Mouse (Mus musculus): ENCODE data around the gene Sh3gl2.

GRCm38 (mm10) chr4:85178394-85179051 lies 26.4 kb upstream of the Sh3gl2 start:
- TF ChIP-seq CTCF (IDR thresholded peaks at IDR 0.05; ENCODE audit: low read depth) (no peak), EP300 (optimal IDR thresholded peaks at IDR 0.05) (no peak)
